Mouse (Mus musculus): ENCODE data around the gene Arih1.

Arih1 gene

GRCm38 (mm10) chr9:59486549-59487065 is at the start of gene Arih1:
Arih1 (minus strand) TSS chr9:59486618.
- DNase-seq (ENCODE audit: low spot score): peak; percentile 99

DNA sequence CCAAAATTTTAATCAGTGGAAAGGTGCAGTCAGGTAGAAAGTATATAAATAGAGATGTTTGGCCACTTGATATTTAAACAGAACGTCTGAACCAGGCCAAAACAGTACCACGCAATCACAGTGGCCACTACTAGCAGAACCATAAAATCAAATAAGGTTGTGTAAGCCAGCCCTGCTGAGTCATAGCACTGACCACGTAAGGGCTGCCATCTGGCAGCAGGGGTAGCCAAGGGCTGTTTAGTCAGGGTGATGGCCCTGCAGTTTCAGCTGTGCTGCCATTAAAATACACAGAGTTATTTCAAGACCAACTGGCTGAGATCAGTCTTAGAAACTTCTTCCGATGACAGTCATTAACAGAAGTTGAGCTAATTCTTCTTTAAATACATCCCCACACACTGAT is 47.5 kb upstream of the Arih1 start:
- no peak for DNase-seq (ENCODE audit: low spot score)

DNA sequence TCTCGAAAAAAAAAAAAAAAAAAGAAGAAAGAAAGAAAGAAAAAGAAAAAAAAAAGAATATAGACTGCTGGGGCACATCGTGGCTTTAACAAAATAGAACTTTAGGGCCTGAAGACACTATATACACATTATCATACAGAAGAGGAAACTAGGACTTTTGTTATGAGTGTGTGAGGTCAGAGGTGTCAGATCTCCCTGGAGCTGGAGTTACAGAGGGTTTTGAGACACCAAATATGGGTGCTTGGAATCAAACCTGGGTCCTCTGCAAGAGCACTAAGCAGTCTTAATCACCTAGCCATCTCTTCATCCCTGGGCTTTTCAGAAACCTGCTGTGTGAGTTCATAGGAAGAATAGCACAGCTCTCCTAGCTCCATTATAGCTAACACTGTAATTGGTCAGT is 47.0 kb upstream of the Arih1 start:
- DNase-seq (ENCODE audit: low spot score): no peak

DNA sequence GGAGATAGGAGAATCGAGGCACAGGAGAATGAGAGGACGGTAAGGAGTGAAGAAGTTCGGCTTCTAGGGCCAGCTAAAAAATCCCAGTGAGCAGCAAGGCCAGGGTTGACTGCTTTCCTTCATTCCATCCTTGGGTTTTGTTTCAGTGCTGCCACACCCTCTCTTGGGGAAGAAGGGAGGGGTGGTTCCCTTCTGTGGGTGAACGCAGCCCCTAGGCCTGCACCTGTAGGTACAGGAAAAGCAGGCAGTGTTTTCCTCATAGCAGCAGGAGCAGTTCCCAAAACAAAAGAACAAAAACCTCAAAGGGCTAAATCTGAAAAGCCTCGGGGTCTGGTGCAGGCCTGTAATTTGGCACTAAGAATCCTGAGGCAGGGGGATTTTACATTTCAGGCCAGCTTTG is 45.2 kb upstream of the Arih1 start:
- DNase-seq (ENCODE audit: low spot score): no peak

GRCm38 (mm10) chr9:59528274-59528673 is 41.9 kb upstream of the Arih1 start:
- DNase-seq (ENCODE audit: low spot score): no peak

GRCm38 (mm10) chr9:59527580-59527979 is 41.2 kb upstream of the Arih1 start:
- DNase-seq (ENCODE audit: low spot score): no peak

- DNase-seq (ENCODE audit: low spot score): no peak
Observed at GRCm38 (mm10) chr9:59526727-59527126, 40.3 kb upstream of the Arih1 start.

DNA sequence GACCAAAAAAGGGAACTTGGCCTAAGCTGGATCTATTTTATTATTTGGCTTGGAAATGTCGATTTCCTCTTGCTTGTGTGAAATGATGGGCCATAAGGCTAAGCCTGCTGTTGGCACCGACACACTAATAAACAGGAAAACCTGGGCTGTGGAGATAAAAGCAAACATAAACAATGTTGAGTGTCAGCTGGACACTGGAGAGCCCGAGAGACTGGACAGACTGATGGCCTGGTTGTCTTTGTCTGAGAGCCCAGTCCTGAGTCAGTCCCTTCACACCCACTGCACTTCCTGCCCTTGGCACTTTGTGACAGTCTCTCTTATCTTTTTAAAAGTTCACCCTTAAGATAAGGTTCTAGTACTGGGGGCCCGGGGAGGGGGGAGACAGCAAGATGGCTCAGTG is 36.5 kb upstream of the Arih1 start:
- DNase-seq (ENCODE audit: low spot score): no peak

DNA sequence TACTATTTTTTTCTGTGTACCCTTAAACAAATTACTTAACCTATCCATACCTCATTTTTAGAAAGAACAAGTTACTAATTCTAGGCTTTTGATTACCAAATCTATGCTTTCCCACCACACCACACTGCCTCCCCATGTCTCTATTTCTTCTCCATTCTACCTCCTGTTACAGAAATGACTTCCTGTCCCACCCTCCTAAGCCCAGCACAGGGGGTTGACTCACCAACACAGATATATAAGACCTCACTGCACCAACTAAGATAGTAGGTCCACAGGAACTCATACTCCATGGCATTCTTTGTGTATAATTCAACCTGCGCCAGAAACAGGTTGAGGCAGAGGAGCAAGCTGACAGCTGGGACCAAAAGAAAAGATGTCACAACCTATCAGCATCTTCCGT is 33.0 kb upstream of the Arih1 start:
- DNase-seq (ENCODE audit: low spot score): no peak

DNA sequence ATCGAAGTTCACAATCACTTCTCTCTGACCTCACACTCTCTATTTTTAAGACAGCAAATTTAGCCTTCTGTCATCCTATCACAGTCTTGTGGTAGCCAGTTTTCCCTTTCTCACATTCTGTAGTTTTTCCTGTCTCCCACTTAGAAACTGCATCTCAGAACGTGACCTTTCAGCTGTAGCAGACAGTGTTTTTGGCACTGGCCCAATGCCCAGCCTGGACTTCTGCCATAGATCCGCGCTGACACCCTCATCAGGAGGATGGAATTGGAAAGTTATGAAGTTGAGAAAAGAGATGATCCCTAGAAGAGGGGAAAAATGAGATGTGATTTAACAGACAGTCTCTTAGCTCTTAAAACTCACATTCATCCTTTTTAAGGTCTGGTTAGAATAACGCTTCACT is 32.6 kb upstream of the Arih1 start:
- DNase-seq (ENCODE audit: low spot score): no peak

DNA sequence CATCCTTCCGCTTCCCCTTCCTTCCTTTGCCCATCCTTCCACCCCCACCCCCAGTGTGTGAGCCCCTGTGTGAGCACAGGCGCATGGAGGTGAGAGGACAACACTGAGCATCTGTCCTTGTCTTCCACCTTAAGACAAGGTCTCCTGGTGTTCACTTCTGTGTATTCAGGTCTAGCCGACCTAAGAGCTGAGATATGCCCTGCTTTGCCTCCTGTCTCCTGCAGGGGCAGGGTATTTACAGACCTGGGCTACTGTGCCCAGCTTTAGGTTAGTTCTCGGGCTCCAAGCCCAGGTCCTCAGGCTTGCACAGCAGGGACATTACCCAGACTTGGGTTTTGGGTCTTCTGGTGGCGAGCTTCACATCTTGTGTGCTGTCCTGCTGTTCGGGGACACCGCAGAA is 30.7 kb upstream of the Arih1 start:
- no peak for DNase-seq (ENCODE audit: low spot score)

GRCm38 (mm10) chr9:59515069-59515468 is 28.7 kb upstream of the Arih1 start:
- DNase-seq (ENCODE audit: low spot score): no peak

DNA sequence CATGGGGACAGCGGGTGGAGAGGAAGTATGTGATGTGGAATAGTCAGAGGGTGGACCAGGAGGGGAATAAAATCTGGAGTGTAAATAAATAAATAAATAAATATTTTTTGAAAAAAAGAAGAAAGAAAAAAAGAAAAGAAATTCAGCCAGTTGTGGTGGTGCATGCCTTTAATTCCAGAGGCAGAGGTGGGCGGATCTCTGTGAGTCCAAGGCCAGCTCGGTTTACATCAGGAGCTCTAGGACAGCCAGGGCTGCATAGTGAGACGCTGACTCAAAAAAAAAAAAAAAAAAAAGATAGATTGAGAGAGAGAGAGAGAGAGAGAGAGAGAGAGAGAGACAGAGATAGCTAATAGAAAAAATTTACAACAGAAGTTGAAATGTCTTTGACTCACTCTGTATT is 26.0 kb upstream of the Arih1 start:
- no peak for DNase-seq (ENCODE audit: low spot score)

DNA sequence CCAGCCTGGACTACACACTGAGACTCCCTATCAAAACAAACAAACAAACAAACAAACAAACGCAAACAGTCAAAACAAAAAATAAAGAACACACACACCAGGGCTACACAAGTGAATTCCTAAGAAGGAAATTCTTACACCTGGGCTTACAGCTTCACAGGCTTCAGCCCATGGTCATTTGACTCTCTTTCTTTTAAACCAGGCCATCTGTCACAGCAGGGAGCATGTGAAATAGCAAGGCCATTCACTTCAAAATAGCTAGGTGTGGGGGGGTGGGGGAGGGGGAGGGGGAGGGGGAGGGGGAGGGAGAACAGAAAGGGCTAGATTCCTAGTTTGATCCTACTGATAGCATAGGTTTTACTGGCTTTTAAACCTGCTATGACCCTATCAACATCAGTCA is 21.7 kb upstream of the Arih1 start:
- DNase-seq (ENCODE audit: low spot score): no peak

- no peak for DNase-seq (ENCODE audit: low spot score)
Observed at GRCm38 (mm10) chr9:59487331-59487730, 913 bp upstream of the Arih1 start.

GRCm38 (mm10) chr9:59486076-59486518 is 321 bp downstream of the Arih1 start:
- no peak for DNase-seq (ENCODE audit: low spot score)

- peak; percentile 54 for DNase-seq (ENCODE audit: low spot score)
Observed at GRCm38 (mm10) chr9:59485511-59486075, 825 bp downstream of the Arih1 start.

GRCm38 (mm10) chr9:59484760-59485159 is 1.7 kb downstream of the Arih1 start:
- no peak for DNase-seq (ENCODE audit: low spot score)

- DNase-seq (ENCODE audit: low spot score): no peak
Observed at GRCm38 (mm10) chr9:59482419-59482818, 4.0 kb downstream of the Arih1 start.

DNA sequence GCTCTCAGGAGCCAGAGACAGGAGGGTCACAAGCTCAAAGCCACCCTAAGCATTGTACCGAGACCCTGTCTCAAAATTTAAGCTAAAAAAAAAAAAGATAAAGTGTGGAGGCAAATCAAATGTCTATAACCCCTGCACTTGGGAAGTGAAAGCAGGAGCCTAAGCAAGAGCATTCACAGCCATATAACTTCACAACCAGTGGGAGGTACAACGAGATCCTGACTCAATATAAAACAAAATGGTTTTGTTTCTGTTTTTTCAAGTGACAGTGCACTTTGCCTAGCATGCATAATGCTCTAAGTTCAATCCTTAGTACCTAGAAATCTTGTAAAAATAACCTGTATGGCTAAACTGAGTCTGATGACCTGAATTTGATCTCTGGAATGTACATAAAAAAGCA is 9.8 kb downstream of the Arih1 start:
- DNase-seq (ENCODE audit: low spot score): no peak

DNA sequence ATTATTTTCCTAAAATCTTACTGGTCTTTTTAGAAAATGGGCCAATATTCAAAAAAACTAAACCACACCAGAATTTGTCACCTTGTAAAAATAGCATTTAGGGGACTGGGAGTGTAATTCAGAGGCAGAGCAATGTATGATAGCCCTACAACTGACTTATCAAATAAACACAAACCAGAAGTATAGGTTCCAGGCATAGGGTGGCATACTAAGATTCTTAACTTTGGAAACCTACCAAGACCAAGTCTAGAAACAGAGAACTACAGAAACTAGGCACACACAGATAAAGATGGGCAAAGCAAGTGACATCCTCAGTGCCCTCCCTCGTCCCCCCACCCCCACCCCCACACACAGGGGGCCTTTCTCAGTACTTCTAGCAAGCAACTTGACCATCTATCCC is 11.6 kb downstream of the Arih1 start:
- no peak for DNase-seq (ENCODE audit: low spot score)

DNA sequence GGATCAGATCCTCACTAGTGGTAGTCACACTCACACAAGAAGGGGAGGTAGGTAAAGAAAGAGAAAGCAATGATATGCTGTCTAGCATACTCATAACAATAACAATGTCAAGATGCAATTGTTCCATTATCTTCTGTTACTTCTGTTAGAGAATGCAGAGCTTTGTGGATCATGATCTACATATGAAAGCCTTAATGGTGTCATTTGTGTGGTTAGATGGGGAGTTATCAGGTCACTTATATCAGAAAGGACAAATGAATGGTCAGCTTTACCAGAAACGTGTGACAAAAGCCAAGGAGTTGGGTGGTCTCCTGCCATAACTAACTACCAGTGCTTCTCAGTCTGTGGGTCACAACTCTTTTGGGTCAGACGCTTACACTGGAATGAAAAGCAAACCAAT is 13.2 kb downstream of the Arih1 start:
- no peak for DNase-seq (ENCODE audit: low spot score)

DNA sequence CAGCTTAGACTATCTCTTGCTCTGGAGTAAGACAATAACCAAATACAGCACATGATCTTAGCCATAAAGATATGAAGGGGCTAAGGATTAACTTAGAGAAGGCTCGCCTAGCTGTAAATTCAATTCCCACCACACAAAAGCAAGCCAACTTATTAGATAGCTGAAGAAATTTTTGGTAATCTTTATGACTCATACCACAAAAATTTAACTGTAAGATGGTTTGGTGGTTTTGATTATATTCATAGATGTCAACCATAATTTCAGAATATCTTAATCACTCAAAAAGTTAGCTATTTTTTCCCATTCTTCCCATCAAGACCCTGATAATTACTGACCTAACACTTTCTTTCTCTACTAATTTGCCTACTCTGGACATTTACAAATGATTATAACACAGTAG is 17.0 kb downstream of the Arih1 start:
- no peak for DNase-seq (ENCODE audit: low spot score)

GRCm38 (mm10) chr9:59464293-59464692 is 22.1 kb downstream of the Arih1 start:
- DNase-seq (ENCODE audit: low spot score): no peak

Measured in ovary, postnatal 14 days (tissue).